Mouse (Mus musculus): ENCODE measurements around the gene Asic2.

GRCm38 (mm10) chr11:81915501-81915900 is 52.8 kb downstream of the Asic2 start:
- no peak for TF ChIP-seq CTCF (IDR thresholded peaks at IDR 0.05; ENCODE audit: borderline replicate concordance, insufficient read depth, low read length)
- no peak for TF ChIP-seq POLR2A (IDR thresholded peaks at IDR 0.05; ENCODE audit: low read depth, low read length)

All from embryonic fibroblast, embryonic 13.5 days (primary cell).